Mouse (Mus musculus) T-helper 1 cell (primary cell): ENCODE data around the gene Cluh.

ENCODE experiments used
- in situ Hi-C: fragments of 300-600 bp; cut with MboI, MseI; formaldehyde crosslinking; loops from one replicate; pipeline ENCODE4 v1.15.1; 2025; ENCODE audit warnings: high pct_unique_total_duplicates

Gene Cluh

DNA sequence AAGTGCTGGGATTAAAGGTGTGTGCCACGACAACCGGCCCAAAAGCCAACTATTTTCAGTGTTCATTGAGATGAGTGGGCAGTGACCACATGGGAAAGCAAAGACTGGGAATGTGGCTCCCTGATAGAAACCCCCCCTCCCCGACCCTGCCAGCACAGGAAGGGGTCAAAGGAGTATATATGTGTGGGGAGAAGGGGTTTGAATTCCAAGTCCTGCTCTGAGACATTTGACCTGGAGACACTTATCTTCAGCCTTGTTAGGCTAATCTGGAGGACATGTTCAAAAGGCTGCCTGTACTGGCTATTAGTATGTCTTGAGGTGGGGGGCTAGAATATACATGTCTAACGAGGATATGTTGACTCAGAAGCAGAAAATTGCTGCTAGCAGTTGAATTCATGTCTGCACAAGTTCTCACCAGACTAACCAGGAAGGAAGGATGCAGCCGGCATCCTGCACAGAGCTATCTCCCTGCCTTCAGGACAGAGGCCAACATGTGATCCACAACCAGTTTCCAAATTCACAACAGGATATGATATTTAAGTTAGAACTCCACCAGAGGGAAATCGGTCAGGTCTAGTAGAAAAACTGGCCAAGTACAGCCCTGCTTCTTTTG, 23.7 kb downstream of the Cluh start:
- in situ Hi-C loops: no loop called here

GRCm38 (mm10) chr11:74673561-74673960, 24.3 kb downstream of the Cluh start:
- in situ Hi-C loops: no loop called here

- in situ Hi-C loops: no loop called here
Measured at GRCm38 (mm10) chr11:74674713-74675112, 25.4 kb downstream of the Cluh start.

GRCm38 (mm10) chr11:74675156-74675555, 25.9 kb downstream of the Cluh start:
- in situ Hi-C loops: no loop called here

- in situ Hi-C loops: no loop called here
Measured at GRCm38 (mm10) chr11:74692151-74692550, 42.9 kb downstream of the Cluh start.

DNA sequence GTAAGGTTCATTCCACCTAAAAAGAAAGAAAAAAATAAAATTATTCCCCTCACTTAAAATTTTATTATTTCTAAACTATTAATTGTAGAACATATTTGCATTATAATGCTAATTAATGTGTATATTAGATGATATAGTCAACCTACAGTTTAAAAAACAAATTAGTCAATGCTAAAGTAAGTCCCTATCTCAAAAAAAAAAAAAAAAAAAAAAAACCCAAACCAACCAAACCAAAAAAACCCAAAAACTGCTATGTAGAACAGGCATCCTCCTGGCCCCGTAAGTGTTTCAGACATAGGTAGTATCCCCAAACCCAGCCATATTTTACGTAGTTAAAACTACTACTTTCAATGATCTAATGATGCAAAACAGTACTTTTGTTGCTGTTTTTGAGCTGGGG, 50.2 kb downstream of the Cluh start:
- in situ Hi-C loops: no loop called here

GRCm38 (mm10) chr11:74704068-74704467, 54.8 kb downstream of the Cluh start:
- in situ Hi-C loops: no loop called here

GRCm38 (mm10) chr11:74708781-74709180, 59.5 kb downstream of the Cluh start:
- in situ Hi-C loops: no loop called here

- in situ Hi-C loops: no loop called here
Measured at GRCm38 (mm10) chr11:74710671-74711070, 61.4 kb downstream of the Cluh start.

DNA sequence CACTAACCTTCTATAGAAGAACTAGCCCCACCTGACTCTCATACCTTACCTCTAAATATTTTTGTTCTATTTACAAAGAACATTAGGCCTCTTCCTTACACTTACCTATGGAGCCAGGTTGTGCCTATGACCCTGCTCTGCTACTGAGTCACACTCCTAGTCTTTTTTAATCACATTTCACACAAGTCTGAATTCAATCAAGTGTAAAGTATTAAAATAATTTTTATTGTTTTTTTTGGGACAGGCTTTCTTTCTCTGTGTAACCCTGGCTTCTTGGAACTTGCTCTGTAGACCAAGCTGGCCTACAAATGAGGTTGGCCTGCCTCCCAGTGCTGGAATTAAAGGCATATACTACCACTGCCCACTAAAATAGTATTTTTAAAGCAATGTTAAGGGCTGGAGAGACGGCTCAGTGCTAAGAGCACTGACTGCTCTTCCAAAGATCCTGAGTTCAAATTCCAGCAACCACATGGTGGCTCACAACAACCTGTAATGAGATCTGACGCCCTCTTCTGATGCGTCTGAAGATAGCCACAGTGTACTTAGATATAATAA, 66.8 kb downstream of the Cluh start:
- in situ Hi-C loops: no loop called here
